ENCODE assay signal across 11 mouse cellular contexts in the genomic region with DNA sequence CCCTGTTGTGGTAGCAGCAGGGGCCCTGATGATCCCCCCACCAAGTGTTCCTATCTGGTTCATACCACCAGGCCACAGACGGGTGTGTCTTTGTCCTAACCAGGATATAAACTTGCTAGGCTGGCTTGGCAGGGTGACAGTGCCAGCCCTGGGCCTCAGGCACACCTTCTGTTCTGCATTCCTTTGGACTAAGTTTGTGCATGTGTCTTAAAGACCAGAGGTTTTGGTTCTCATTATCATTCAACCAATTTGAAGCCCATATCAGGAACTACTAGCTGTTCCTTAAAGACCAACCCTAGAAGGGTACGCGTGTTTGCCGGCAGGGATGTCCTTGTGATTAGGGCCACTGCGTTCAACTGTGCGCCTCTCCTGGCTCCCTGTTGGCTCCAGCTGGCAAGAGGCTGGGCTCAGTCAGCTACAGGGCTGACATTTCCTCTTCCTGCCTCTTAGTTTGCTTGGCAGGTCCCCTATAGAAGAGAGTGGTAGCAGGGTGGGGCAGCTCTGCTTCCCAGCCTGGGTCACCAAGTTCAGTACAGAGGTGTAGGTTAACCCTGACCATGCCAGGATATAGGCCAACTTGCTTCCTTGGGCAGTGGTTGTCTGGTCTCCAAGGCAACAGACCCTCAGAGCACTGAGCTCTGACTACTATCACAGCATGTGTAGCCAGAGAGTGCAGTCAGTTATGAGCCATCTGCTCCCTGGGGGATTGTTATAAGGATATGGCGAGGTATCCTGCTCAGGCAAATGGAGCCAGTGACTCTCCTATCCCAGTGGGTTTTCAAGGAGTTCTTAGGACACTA. TPM values are rescaled to one million over a fixed set of nuclear protein-coding genes. Genes with fewer than 3 reads are reported as not detected.
DNase-seq lines count a peak whose midpoint lies in the region; ATAC-seq and TF ChIP-seq lines count a peak whose summit lies in the region.
"Had no signal": no experiment of that assay in that cellular context is flagged by ENCODE, and none has a peak within 500 bp of the region (broad histone marks: within the 10 kb centered on the region; RNA-seq: fewer than 3 reads in every experiment).

No protein-coding gene starts in this region.

- H3K4me3 ChIP-seq in liver, embryonic 13.5 days (replicated peaks), result no peak overlapping the region
- H3K4me3 ChIP-seq in stomach, postnatal 0 days (ENCODE audit: low read depth, low read length), result no peak overlapping the region

- TF ChIP-seq EP300 in stomach, postnatal 0 days (optimal IDR thresholded peaks at IDR 0.05), result peak; percentile 94

- peak overlapping the region; percentile 19; the same call in 1 of the 2 replicates for H3K9ac ChIP-seq in liver, embryonic 13.5 days
- no peak overlapping the region for H3K9ac ChIP-seq in stomach, postnatal 0 days (ENCODE audit: low read length)

- H3K4me2 ChIP-seq in liver, embryonic 13.5 days, result 0 out of 2 replicates have a peak overlapping the region, but pooled peaks have one; percentile 11
- H3K4me2 ChIP-seq in stomach, postnatal 0 days (replicated peaks; ENCODE audit: low read depth), result 0 out of 2 replicates have a peak overlapping the region, but pooled peaks have one; percentile 8

- peaks cover 32% of the 10 kb centered on the region for H3K4me1 ChIP-seq in liver, embryonic 13.5 days (replicated peaks)
- H3K4me1 ChIP-seq in stomach, postnatal 0 days (replicated peaks; ENCODE audit: control insufficient read depth, insufficient read depth), result peaks cover 8% of the 10 kb centered on the region; the same call in 1 of the 2 replicates

- H3K27ac ChIP-seq in liver, embryonic 13.5 days, result peak overlapping the region; percentile 19; the same call in 1 of the 2 replicates
- peak overlapping the region; percentile 94 for H3K27ac ChIP-seq in stomach, postnatal 0 days (replicated peaks)

- peaks cover 42% of the 10 kb centered on the region for H3K36me3 ChIP-seq in liver, embryonic 13.5 days
- H3K36me3 ChIP-seq in stomach, postnatal 0 days (ENCODE audit: control insufficient read depth, insufficient read depth, low read length), result peaks cover 17% of the 10 kb centered on the region

- WGBS in liver, embryonic 13.5 days (ENCODE audit: insufficient replicate concordance), result 20% methylated on average over 7 of the region's 7 CpGs
- WGBS in stomach, postnatal 0 days, result 31% methylated on average over 7 of the region's 7 CpGs

- intact Hi-C loops in heart, postnatal 14 days (cut with DNase I), result no loop called here

- TF ChIP-seq CTCF in stomach, postnatal 0 days (IDR thresholded peaks at IDR 0.05; ENCODE audit: low read depth), result no peak

- H3K27me3 ChIP-seq in liver, embryonic 13.5 days, result peaks cover 47% of the 10 kb centered on the region
- peaks cover 8% of the 10 kb centered on the region; the same call in 1 of the 2 replicates for H3K27me3 ChIP-seq in stomach, postnatal 0 days (ENCODE audit: control insufficient read depth, insufficient read depth, low read length)

- peak; percentile 73 for ATAC-seq in liver, embryonic 13.5 days (ENCODE audit: low read depth)
- peak; percentile 82 for ATAC-seq in stomach, postnatal 0 days (ENCODE audit: low FRiP score, low TSS enrichment)
- ATAC-seq in frontal cortex, adult (ENCODE audit: low TSS enrichment), result no peak

- DNase-seq in heart, adult 18-20 months, result peak; percentile 36 to 56
- DNase-seq in heart, postnatal 14 days, result no peak
- DNase-seq in urinary bladder, adult 18-20 months (ENCODE audit: low spot score in 2 of 2), result peak; percentile 58 to 70
- no peak for DNase-seq in urinary bladder, postnatal 10 days (ENCODE audit: low spot score)
- no peak for DNase-seq in liver, embryonic 13.5 days
- peak; percentile 89 for DNase-seq in stomach, postnatal 0 days (ENCODE audit: low spot score)
- DNase-seq in adrenal gland, postnatal 4 days (ENCODE audit: low spot score in 2 of 2), result no peak

- no peaks in the 10 kb centered on the region for H3K9me3 ChIP-seq in liver, embryonic 13.5 days (replicated peaks)
- H3K9me3 ChIP-seq in stomach, postnatal 0 days (ENCODE audit: control insufficient read depth, low read length), result no peaks in the 10 kb centered on the region

RNA-seq across cellular contexts. Expression of a gene that starts 0.9 kb away (rescaled TPM):
- not detected for total RNA-seq in heart, adult 18-20 months (2021)
- total RNA-seq in heart, postnatal 14 days (2021), result not detected
- polyA plus RNA-seq in liver, embryonic 13.5 days (2015; fragmentation: Nextera tagmentation; extraction: Ambion mirVana), result not detected in 2 replicates
- not detected in 2 replicates for polyA plus RNA-seq in stomach, postnatal 0 days (2015; fragmentation: Nextera tagmentation; extraction: Ambion mirVana)
- total RNA-seq in adrenal gland, postnatal 4 days (2021), result not detected
- total RNA-seq: hematopoietic stem cell, adult 5-6 weeks had no signal
- polyA plus RNA-seq: brain, embryonic 14.5 days; spleen, adult 2 months had no signal

RNA-seq across cellular contexts. Expression of a gene that starts 2.7 kb away (rescaled TPM):
- total RNA-seq in heart, adult 18-20 months (2021), result under 1 TPM in 1 of 2 experiments, not detected in 1; 0.23 TPM
- total RNA-seq in heart, postnatal 14 days (2021), result under 1 TPM in 1 of 2 experiments, not detected in 1; 0.55 TPM
- not detected in 2 replicates for polyA plus RNA-seq in liver, embryonic 13.5 days (2015; fragmentation: Nextera tagmentation; extraction: Ambion mirVana)
- polyA plus RNA-seq in stomach, postnatal 0 days (2015; fragmentation: Nextera tagmentation; extraction: Ambion mirVana), result 34.9 and 42.1 TPM in 2 replicates
- not detected for total RNA-seq in adrenal gland, postnatal 4 days (2021)
- total RNA-seq: hematopoietic stem cell, adult 5-6 weeks had no signal

RNA-seq across cellular contexts. Expression of a gene that starts 14.8 kb away (rescaled TPM):
- 10 to 100 TPM; 35.3 to 38.8 TPM for total RNA-seq in heart, adult 18-20 months (2021)
- total RNA-seq in heart, postnatal 14 days (2021), result 10 to 100 TPM; 44.0 to 44.1 TPM
- polyA plus RNA-seq in liver, embryonic 13.5 days (2015; fragmentation: Nextera tagmentation; extraction: Ambion mirVana), result 50.5 and 51.0 TPM in 2 replicates
- polyA plus RNA-seq in stomach, postnatal 0 days (2015; fragmentation: Nextera tagmentation; extraction: Ambion mirVana), result 57.5 and 59.6 TPM in 2 replicates
- total RNA-seq in adrenal gland, postnatal 4 days (2021), result 100 to 1,000 TPM; 110 to 115 TPM

RNA-seq across cellular contexts. Expression of a gene that starts 14.8 kb away (rescaled TPM):
- total RNA-seq in heart, adult 18-20 months (2021), result 10 to 100 TPM; 38.2 to 42.6 TPM
- 10 to 100 TPM; 38.3 to 46.9 TPM for total RNA-seq in heart, postnatal 14 days (2021)
- polyA plus RNA-seq in liver, embryonic 13.5 days (2015; fragmentation: Nextera tagmentation; extraction: Ambion mirVana), result 158 and 162 TPM in 2 replicates
- polyA plus RNA-seq in stomach, postnatal 0 days (2015; fragmentation: Nextera tagmentation; extraction: Ambion mirVana), result 149 and 162 TPM in 2 replicates
- 10 to 100 TPM; 56.0 to 56.8 TPM for total RNA-seq in adrenal gland, postnatal 4 days (2021)

RNA-seq across cellular contexts. Expression of a gene that starts 24.6 kb away (rescaled TPM):
- total RNA-seq in heart, adult 18-20 months (2021), result 1 to 10 TPM; 7.4 to 7.7 TPM
- 1 to 10 TPM; 5.7 to 7.6 TPM for total RNA-seq in heart, postnatal 14 days (2021)
- 5.6 and 6.1 TPM in 2 replicates for polyA plus RNA-seq in liver, embryonic 13.5 days (2015; fragmentation: Nextera tagmentation; extraction: Ambion mirVana)
- 17.4 and 20.3 TPM in 2 replicates for polyA plus RNA-seq in stomach, postnatal 0 days (2015; fragmentation: Nextera tagmentation; extraction: Ambion mirVana)
- total RNA-seq in adrenal gland, postnatal 4 days (2021), result 10 to 100 TPM; 15.5 to 18.7 TPM

Comparison
In these comparisons a context has a peak if more than half of its experiments do, and no peak if none do; other contexts are left out.
1. DNase-seq: peak in heart, adult 18-20 months (2 of 2), urinary bladder, adult 18-20 months (2 of 2) and stomach, postnatal 0 days (single experiment); none in heart, postnatal 14 days (0 of 2), urinary bladder, postnatal 10 days (single experiment), liver, embryonic 13.5 days (single experiment) and adrenal gland, postnatal 4 days (0 of 2).